Mouse (Mus musculus) heart, embryonic 11.5 days (tissue): ENCODE results near the gene Speer4e. TPM values are rescaled to one million over a fixed set of nuclear protein-coding genes. Genes with fewer than 3 reads are reported as not detected.
"Not testable (repeated sequence)": the region's sequence is repeated elsewhere in the genome, so short reads cannot be mapped to it uniquely, and the experiment has no call there.

Source experiments
- ATAC-seq: fragments of 200-750 bp; cut with Nextera tagmentation; replicated peaks from 2 replicates; pipeline ENCODE4 v1.8.0; 2017; ENCODE audit warnings: moderate library complexity; ENCODE audit not compliant: insufficient number of reproducible peaks, low FRiP score, low TSS enrichment
- H3K27ac ChIP-seq: fragments of 300-500 bp; sonication (generic); 2 replicates; pipeline ENCODE4 v1.5.1; 2014; ENCODE audit warnings: mild to moderate bottlenecking, low read depth, low read length
- H3K27me3 ChIP-seq: fragments of 300-500 bp; sonication (generic); 2 replicates; pipeline ENCODE4 v1.6.1; 2014; ENCODE audit warnings: mild to moderate bottlenecking, low read length, mixed read lengths; ENCODE audit not compliant: control insufficient read depth, insufficient read depth
- H3K36me3 ChIP-seq: fragments of 300-500 bp; sonication (generic); 2 replicates; pipeline ENCODE4 v1.6.1; 2014; ENCODE audit warnings: mild to moderate bottlenecking, low read length, moderate library complexity, mixed read lengths; ENCODE audit not compliant: control insufficient read depth, insufficient read depth
- H3K4me1 ChIP-seq: fragments of 300-500 bp; sonication (generic); 2 replicates; pipeline ENCODE4 v1.6.1; 2014; ENCODE audit warnings: low read length; ENCODE audit not compliant: control insufficient read depth, insufficient read depth
- H3K4me2 ChIP-seq: fragments of 300-500 bp; sonication (generic); 2 replicates; pipeline ENCODE4 v1.6.1; 2014; ENCODE audit warnings: mild to moderate bottlenecking, moderate library complexity
- H3K4me3 ChIP-seq: fragments of 300-500 bp; sonication (generic); 2 replicates; pipeline ENCODE4 v1.5.1; 2014; ENCODE audit warnings: low read depth, low read length
- H3K9ac ChIP-seq: fragments of 300-500 bp; sonication (generic); 2 replicates; pipeline ENCODE4 v1.6.1; 2014; ENCODE audit warnings: mild to moderate bottlenecking, low read depth, low read length, moderate library complexity
- H3K9me3 ChIP-seq: fragments of 300-500 bp; sonication (generic); replicated peaks from 2 replicates; pipeline ENCODE4 v1.6.1; 2016; ENCODE audit warnings: low read length; ENCODE audit not compliant: control insufficient read depth
- WGBS: fragments of 180-500 bp; shearing (Covaris S2); extraction: QIAGEN DNeasy Blood & Tissue Kit; methylation state at CpG from one replicate; pipeline ENCODE4 v1.1.7; 2014; ENCODE audit not compliant: insufficient replicate concordance; 5-methylcytosine and 5-hydroxymethylcytosine counted together
- polyA plus RNA-seq: library from polyadenylated mRNA; unstranded; fragments of >200 nt; fragmentation: Nextera tagmentation; extraction: Ambion mirVana; gene quantifications from 2 replicates; pipeline ENCODE4 v1.2.1, GENCODE M21; 2014

Gene Speer4e
- polyA plus RNA-seq, 1 experiment from 2014 or later: not detected

DNA sequence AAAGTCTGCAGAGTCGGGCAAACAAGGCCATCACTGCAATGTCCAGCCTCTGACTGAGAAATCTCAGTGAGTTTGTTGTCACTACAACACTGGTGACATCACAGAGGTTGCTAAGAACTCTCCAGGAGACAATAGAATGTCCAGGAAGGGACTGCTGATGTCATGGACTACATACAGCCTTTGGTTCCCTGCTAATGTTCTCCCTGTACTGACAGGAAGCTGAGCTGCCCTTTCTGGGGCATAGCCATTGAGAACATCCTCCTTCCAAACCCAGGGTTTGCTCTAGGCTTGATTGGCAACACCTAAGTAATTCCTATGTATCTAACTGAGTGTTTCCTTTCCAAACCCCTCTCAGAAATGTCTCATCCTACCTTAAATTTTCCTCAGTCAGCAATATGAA, 23.4 kb downstream of the Speer4e start, which contains the start of gene Gm9758:
TSS of gene Gm9758 (minus strand) at position 101 of the 400 bp plus-strand sequence.
- H3K27me3 ChIP-seq, H3K27ac ChIP-seq, H3K9me3 ChIP-seq, H3K4me1 ChIP-seq, H3K36me3 ChIP-seq, H3K9ac ChIP-seq, H3K4me3 ChIP-seq, ATAC-seq, H3K4me2 ChIP-seq: not testable (repeated sequence)
- WGBS: 63% methylated on average over 1 of the region's 1 CpGs

DNA sequence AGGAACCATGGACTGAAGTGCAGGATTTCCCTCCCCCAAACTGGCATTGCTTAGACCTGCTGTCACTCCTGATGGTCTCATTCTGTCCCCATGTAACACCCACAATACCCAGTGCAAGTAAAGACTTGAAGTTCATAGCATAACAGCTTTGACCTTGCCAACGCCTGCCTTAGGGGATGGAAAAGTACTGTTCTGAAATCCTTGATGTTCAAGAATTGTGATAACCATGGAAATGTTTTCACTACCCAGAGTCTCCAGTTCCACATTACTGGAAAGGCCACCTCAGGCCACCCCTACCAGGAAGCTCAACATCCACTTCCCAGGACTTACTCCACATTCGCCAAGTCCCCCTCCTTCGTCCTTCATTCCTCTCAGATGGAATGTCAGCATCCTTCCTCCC, 23.9 kb downstream of the Speer4e start:
- H3K27ac ChIP-seq, H3K36me3 ChIP-seq, H3K4me3 ChIP-seq, H3K4me1 ChIP-seq, H3K4me2 ChIP-seq, H3K9ac ChIP-seq, H3K27me3 ChIP-seq, ATAC-seq, H3K9me3 ChIP-seq: not testable (repeated sequence)
- 68% methylated on average over 2 of the region's 3 CpGs for WGBS

DNA sequence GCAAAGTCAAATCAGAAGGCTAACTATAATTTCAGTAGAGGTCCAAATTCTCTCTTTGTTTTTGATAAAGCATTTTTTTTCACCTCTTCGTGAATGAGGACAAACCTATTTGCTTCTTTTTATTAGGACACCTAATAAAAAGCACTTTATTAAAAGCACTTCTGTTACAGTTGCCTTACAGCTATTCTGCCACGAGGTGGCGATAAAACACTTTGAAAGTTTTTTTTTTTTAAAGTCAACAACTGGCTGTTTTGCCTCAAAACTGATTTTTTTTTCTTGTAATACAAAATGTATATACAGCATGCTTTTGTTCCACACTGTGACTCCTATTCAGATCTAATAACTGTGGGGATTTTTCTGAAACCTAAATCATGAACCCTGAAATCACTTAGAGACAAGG, 34.7 kb downstream of the Speer4e start:
- H3K4me1 ChIP-seq, H3K4me2 ChIP-seq, H3K9me3 ChIP-seq, ATAC-seq, H3K27me3 ChIP-seq, H3K4me3 ChIP-seq, H3K27ac ChIP-seq, H3K9ac ChIP-seq, H3K36me3 ChIP-seq: not testable (repeated sequence)
- WGBS: 14% methylated on average over 3 of the region's 3 CpGs

DNA sequence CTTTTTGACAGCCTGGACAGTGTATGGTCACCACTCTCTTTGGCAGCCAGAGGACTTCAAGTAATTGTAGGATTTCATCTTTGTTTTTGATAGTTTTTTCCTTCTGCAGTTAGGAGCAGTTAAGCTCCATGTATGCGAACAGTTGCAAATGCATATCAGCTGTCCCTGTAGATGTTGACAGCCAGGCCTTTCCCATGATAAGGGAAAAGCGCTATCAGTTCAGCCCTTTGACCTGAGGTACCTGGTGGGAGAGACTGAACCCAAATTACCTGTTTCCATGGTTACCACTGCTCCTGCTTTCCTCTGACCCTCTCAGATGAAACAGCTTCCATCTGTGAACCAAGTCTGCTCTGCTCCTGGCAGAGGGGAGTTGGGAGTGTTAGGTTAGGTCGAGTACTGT, 46.0 kb downstream of the Speer4e start:
- Histone ChIP-seq H3K4me1 (no peaks in the 10 kb centered on the region), H3K9me3 (no peaks in the 10 kb centered on the region), H3K36me3 (no peaks in the 10 kb centered on the region), H3K4me3 (no peak overlapping the region), H3K4me2 (no peak overlapping the region), H3K27me3 (no peaks in the 10 kb centered on the region), H3K9ac (no peak overlapping the region), H3K27ac (no peak overlapping the region)
- WGBS: 34% methylated on average over 3 of the region's 3 CpGs
- ATAC-seq: no peak; the same call in 1 of the 2 replicates

DNA sequence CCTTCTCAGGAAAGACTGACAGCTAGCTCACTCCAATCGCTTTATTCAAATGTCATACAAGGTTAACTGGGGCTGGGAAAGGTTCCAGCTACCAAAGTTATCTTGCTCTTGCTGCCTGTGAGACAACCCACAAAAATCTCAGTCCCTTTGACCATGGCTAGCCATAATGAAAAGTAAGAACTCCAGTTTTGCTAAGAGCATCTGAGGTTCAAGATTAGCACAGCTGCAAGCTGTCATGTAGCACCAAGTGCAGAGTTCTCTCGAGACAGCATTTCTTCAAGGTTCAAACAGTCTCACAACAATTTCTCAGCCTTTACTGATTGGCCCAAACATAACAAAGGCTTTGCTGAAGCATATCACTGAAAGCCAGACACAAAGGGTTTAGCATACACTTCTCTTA, 52.9 kb downstream of the Speer4e start:
- not testable (repeated sequence) for H3K4me1 ChIP-seq, H3K4me3 ChIP-seq, H3K27me3 ChIP-seq, ATAC-seq, H3K9ac ChIP-seq, H3K9me3 ChIP-seq, H3K36me3 ChIP-seq, H3K27ac ChIP-seq, H3K4me2 ChIP-seq
- WGBS: 49% methylated on average over 2 of the region's 2 CpGs

Other genes with a start within 250 kb of the Speer4e start
- gene Gm9758, start 23.5 kb downstream of the Speer4e start, polyA plus RNA-seq: not detected in 2 replicates
- not detected in 2 replicates for gene Gm10354, start 40.5 kb upstream of the Speer4e start, polyA plus RNA-seq
- not detected in 2 replicates for gene Gm17019, start 94.6 kb upstream of the Speer4e start, polyA plus RNA-seq